Mouse (Mus musculus): ENCODE results near the gene Tet2.

DNA sequence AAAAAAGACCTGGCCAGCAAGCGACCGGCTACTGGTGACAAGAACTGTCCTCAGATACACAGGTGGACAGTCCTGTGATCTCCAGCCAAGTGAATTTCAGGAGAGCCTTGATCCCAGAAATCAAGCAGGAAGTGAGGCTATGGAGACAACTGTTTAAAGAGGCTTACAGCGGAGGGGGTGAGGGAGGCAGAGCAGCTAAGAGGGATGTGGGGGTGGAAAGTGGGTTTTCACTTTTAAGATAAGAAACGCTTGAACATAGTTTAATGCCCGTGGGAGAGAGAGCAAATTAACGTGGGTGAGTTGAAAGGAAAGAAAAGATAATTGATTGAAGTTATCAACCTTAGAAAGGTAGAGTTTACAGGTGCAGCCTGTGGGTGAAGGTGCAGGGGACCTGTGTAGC, 12.7 kb upstream of the Tet2 start:
- TF ChIP-seq CTCF (IDR thresholded peaks at IDR 0.05; ENCODE audit: low read depth), result no peak
- TF ChIP-seq EP300 (IDR thresholded peaks at IDR 0.05; ENCODE audit: low read depth), result no peak

All from liver, postnatal 0 days (tissue).